Mouse (Mus musculus) naive thymus-derived CD4-positive, alpha-beta T cell, adult 2 months (primary cell): ENCODE data around the gene Ephb2.

Experiments
- DNase-seq: peaks from one replicate; pipeline ENCODE4 v3.0.0-alpha.2; 2011; ENCODE audit warnings: low read depth

Gene Ephb2

GRCm38 (mm10) chr4:136835621-136836386 lies at the start of gene Ephb2:
Gene Ephb2, minus strand, starts transcription at chr4:136835988.
- DNase-seq = peak; percentile 85

GRCm38 (mm10) chr4:136878601-136879000 lies 42.8 kb upstream of the Ephb2 start:
- no peak for DNase-seq

GRCm38 (mm10) chr4:136878171-136878570 lies 42.4 kb upstream of the Ephb2 start:
- DNase-seq = no peak

- DNase-seq = peak; percentile 28
Observed at GRCm38 (mm10) chr4:136876971-136877370, 41.2 kb upstream of the Ephb2 start.

GRCm38 (mm10) chr4:136875012-136875411 lies 39.2 kb upstream of the Ephb2 start:
- DNase-seq = no peak

GRCm38 (mm10) chr4:136868371-136868770 lies 32.6 kb upstream of the Ephb2 start:
- no peak for DNase-seq

- DNase-seq = no peak
Observed at GRCm38 (mm10) chr4:136867690-136868345, 32.0 kb upstream of the Ephb2 start.

GRCm38 (mm10) chr4:136865531-136865930 lies 29.7 kb upstream of the Ephb2 start:
- no peak for DNase-seq

GRCm38 (mm10) chr4:136864751-136865470 lies 29.1 kb upstream of the Ephb2 start:
- DNase-seq = no peak

- no peak for DNase-seq
Observed at GRCm38 (mm10) chr4:136863517-136863916, 27.7 kb upstream of the Ephb2 start.

GRCm38 (mm10) chr4:136862411-136862810 lies 26.6 kb upstream of the Ephb2 start:
- no peak for DNase-seq

GRCm38 (mm10) chr4:136861806-136862205 lies 26.0 kb upstream of the Ephb2 start:
- no peak for DNase-seq

GRCm38 (mm10) chr4:136860022-136860421 lies 24.2 kb upstream of the Ephb2 start:
- no peak for DNase-seq

- no peak for DNase-seq
Observed at GRCm38 (mm10) chr4:136855081-136855480, 19.3 kb upstream of the Ephb2 start.

GRCm38 (mm10) chr4:136852989-136853388 lies 17.2 kb upstream of the Ephb2 start:
- no peak for DNase-seq

- DNase-seq = no peak
Observed at GRCm38 (mm10) chr4:136852119-136852518, 16.3 kb upstream of the Ephb2 start.

- DNase-seq = no peak
Observed at GRCm38 (mm10) chr4:136848565-136848964, 12.8 kb upstream of the Ephb2 start.

GRCm38 (mm10) chr4:136847166-136847565 lies 11.4 kb upstream of the Ephb2 start:
- no peak for DNase-seq

GRCm38 (mm10) chr4:136842802-136843201 lies 7.0 kb upstream of the Ephb2 start:
- DNase-seq = no peak

- DNase-seq = peak; percentile 23
Observed at GRCm38 (mm10) chr4:136842033-136842432, 6.2 kb upstream of the Ephb2 start.

- DNase-seq = peak; percentile 88
Observed at GRCm38 (mm10) chr4:136841056-136841455, 5.3 kb upstream of the Ephb2 start.

- no peak for DNase-seq
Observed at GRCm38 (mm10) chr4:136838462-136838861, 2.7 kb upstream of the Ephb2 start.

GRCm38 (mm10) chr4:136838026-136838425 lies 2.2 kb upstream of the Ephb2 start:
- no peak for DNase-seq
